Mouse (Mus musculus) thymus, postnatal 0 days (tissue): ENCODE data around the gene Cracr2b. TPM values are rescaled to one million over a fixed set of nuclear protein-coding genes. Genes with fewer than 3 reads are reported as not detected.
A peak's percentile ranks its signal among the peaks of the same experiment; 100 is the strongest.

Experiments
- DNase-seq: peaks from one replicate; pipeline ENCODE4 v3.0.0-alpha.2; 2015; ENCODE audit warnings: low spot score
- polyA plus RNA-seq: library from polyadenylated mRNA; unstranded; fragments of >200 nt; fragmentation: Nextera tagmentation; extraction: Ambion mirVana; gene quantifications from 2 replicates; pipeline ENCODE4 v1.2.1, GENCODE M21; 2015

The Cracr2b gene
- 6.1 and 8.9 TPM in 2 replicates for polyA plus RNA-seq

GRCm38 (mm10) chr7:141460391-141461113 lies at the start of gene Cracr2b:
TSS of gene Cracr2b (plus strand) at chr7:141461094.
- DNase-seq: no peak

GRCm38 (mm10) chr7:141411667-141412066 lies 49.2 kb upstream of the Cracr2b start:
- no peak for DNase-seq

- DNase-seq: no peak
Measured at GRCm38 (mm10) chr7:141413331-141413730, 47.6 kb upstream of the Cracr2b start.

DNA sequence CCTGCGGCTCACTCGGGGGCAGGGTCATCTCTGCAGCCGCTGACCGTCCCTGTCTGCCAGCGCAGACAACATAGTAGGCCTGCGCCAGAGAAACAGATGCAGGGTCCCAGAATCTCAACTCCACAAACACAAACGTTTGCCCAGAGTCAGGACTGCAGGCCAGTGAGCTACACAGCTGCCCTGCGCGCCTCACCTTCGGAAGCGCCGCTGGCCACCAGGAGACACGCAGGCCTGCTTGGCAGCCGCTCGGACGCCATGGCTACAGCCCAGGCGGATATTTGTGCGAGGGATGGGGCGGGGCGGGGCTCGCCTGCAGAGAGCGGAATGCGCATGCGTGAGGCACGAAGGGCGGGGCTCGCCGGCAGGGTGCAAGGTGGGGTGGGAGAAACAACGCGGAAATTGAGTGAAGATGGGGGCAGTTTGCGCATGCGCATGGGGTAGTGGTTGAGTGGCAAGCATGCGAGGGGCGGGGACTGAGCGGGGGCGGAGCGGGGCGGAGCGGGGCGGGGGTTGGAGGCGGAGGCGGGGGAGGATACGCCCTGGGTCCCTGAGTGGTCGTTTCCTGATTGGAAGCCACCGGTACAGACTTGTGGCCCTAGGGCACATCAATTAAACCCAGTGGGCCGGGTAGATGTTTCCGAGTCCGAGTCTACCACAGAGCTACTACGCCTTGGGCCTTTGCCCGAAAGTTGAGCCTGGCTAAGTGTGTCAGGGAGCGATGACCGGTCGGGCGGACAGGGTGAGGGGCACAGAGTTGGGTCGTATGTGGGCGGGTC lies 46.9 kb upstream of the Cracr2b start, which contains the start of gene Gatd1:
Gatd1 (minus strand) TSS at position 328 of the 776 bp plus-strand sequence.
- DNase-seq: peak; percentile 99

GRCm38 (mm10) chr7:141416144-141416841 lies 44.6 kb upstream of the Cracr2b start:
- no peak for DNase-seq

- no peak for DNase-seq
Measured at GRCm38 (mm10) chr7:141417731-141418681, 42.9 kb upstream of the Cracr2b start.

GRCm38 (mm10) chr7:141418970-141419369 lies 41.9 kb upstream of the Cracr2b start:
- DNase-seq: no peak

DNA sequence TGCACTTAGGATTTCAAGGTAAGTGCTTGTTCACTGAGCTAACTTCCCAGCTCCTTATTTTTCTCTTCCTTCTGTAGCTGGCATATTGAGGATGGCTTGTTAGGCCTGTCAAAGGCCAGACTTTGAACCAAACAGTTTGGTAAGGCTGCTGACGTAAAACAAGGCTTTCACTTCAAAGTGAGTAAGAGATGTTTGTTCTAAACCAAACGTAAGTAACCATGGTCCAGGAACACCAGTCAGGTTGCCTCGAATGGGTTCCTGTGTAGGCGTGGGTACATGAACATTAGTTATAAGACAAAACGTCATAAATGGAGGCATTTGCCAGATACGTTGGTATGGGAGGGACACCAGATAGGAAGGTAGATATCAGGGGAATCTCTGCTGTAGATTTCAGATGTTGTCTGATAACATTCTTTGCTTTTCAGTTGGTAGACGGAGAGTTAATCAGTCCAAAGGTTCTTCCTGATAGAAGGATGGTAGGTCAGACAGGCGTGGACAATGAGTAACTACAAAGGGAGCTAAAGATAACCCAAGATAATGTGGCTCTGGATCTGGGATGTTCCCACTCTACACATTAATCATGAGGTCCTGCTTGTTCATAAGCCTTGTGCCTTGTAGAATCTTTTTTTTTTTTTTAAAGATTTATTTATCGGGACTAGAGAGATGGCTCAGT lies 40.7 kb upstream of the Cracr2b start:
- no peak for DNase-seq

DNA sequence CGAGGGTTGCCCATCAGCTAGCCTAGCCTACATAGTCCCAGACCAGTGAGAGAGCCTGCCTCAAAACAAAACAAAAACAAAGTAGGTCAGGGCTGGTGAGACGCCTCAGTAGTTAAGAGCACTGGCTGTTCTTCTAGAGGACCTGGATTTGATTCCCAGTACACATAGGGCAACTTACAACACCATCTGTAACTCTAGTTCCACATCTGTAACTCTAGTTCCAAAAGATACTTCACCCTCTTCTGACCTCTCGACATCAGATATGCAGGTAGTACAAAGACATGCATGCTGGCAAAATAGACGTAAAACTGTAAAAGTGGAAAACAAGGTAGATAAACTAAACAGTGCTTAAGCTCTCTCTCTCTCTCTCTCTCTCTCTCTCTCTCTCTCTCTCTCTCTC lies 37.1 kb upstream of the Cracr2b start:
- no peak for DNase-seq

DNA sequence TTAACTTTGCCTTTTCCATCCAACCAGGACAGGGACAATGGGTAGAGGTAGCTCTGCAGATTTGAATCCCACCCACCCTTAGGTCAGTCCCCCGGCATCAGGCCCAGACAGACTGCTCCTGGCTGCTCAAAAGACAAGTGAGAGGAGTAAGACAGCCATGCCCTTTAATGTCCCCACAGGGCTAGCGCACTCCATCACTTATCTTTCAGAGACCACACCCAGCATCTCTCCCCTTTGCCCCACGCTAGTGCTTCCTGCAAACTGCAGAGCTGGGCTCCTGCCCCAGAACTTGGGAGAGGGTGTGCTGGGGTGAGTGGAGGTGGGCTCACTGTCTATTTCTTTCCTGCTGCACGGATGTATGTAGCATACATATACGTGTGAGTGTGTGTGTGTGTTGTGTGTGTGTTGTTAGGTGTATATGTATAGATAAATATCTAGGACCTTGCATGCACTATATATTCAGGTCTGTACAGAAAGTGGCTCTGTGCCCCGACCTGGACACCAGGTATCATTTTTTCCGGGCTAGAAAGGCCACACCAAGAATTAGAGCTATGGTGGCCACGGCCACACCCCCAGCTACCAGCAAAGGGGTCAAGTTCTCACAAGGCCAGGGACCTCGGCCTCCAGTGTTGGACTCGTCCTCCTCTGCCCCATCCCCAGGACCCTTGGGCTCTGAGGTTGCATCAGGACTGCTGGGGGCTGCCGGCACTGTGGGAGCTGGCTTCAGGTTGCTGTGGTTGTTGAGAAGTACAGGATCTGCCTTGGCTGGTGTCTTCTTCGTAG lies 33.8 kb upstream of the Cracr2b start:
- no peak for DNase-seq

DNA sequence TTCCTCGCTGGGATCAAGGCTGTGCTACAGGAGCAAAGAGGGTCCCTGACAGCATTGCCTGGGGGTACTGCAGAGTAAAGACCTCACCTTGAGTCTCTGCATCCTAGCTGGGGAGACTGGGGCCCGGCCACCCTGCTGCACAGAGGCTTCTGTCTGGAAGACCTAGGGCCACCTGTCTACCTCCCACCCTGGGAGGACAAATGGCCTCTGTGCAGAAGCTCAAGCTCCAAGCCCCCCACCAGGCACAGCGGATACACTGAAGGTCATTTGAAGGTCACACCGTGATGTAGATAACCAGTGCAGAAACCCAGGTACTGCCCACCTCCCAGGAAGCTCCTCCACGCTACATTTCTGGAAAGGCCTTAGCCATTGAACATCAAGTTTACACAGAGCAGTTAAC lies 32.2 kb upstream of the Cracr2b start:
- DNase-seq: no peak

GRCm38 (mm10) chr7:141429310-141429709 lies 31.6 kb upstream of the Cracr2b start, which contains the start of gene Cend1:
TSS of gene Cend1 (minus strand) at chr7:141429491.
- peak; percentile 38 for DNase-seq

DNA sequence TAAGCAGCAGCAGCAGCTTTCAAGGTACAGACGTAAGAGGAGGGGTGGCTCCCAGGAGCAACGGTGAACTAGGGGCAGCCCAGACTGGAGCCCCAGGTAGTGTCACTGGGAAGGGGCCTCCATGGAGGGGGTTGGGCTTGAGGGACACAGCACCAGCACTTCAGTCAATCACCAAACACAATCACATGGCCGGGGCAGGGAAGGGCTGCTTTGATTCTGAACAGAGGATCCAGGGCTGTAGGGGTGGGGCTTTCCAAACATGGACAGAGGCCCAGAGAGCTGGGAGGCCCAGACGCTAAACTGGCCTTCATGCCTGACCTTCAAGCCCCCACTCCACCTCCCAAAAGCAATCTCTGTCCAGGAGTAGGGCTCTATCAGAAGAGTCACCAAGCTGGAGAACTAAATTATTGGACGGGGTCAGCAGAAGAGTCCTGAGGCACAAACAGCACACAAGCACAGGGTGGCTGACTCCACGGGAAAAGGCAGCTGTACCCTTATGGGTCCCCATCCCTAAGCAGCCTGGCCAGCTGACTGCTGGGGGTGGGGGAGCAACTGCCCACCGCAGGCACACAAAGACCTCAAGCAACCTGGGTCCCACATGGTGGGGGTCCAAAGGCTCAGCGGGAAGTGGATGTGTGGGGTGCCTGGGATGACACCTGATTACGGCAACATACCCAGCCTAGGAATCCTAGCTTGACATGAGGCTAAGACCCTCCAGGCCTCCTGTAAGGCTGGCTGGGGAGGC lies 30.9 kb upstream of the Cracr2b start:
- no peak for DNase-seq

DNA sequence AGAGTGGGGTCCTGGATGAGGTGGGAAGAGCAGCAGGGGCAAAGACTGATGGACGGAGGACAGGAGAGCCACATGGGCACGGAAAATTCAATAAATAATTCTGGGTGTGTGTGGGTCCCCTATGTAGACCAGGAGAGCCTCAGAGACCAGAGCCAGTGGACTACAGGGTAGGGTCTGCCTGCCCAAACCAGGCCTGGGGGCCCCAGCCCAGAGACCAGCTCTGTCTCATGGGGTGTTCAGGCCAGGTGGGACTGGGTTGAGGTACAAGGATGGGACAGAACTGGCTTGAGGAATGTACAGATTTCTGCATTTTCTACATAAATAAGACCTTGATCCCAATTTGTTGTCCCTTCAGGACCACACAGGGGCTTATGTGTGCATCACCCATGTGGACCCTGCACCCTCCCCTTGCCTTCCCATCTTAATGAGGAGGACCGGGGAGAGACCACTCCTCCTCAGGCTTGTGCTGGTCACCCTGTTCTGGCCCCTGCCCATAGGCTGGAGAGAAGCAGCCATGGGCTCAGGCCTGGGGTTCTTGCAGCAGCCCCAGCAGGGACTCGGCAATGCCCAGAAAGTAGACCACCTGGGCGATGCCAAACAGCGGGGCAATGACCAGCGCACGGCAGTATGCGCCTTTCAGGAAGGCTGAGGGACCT lies 30.2 kb upstream of the Cracr2b start:
- no peak for DNase-seq

DNA sequence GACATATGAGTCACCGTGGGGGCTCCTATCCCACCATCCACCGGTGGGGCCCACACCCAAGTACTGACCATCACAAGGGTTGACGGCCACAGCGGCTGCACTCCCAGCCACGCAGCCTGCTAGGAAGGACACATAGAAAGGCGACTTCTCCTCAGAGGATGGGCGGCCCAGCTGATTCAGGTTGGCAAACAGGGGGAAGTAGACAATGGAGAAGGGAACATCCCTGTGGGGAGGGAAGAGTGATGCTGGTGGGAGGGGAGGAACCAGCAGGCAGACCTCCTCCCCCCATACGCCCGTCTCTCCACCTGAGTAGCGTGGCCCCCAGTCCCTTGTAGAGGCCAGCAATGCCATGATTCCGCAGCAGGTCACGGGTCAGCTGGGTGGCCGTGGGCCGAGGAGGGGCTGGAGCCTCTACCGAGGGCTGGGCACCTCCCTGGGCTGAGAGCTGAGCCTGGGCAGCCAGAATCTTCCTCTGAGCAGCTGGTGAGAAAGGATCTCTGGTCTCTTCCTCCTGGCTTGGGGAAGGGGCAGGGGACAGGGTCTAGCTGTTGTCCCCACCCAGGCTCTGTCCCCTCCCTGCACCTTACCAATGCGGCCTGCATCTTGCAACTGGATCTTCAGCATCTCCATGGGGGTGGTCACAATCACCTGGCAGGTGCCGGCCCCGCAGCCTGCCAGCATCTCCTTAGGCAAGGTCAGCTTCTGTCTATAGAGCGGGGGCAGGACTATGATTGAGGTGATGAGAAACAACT lies 29.3 kb upstream of the Cracr2b start:
- DNase-seq: no peak

GRCm38 (mm10) chr7:141432186-141432611 lies 28.7 kb upstream of the Cracr2b start:
- no peak for DNase-seq
